Mouse (Mus musculus) megakaryocyte, embryonic 14.5 days (primary cell): ENCODE results near the gene 5730596B20Rik. TPM values are rescaled to one million over a fixed set of nuclear protein-coding genes. Genes with fewer than 3 reads are reported as not detected.

Experiments
- H3K27me3 ChIP-seq: replicated peaks from 2 replicates; pipeline ENCODE3; 2012; ENCODE audit warnings: inconsistent platforms
- H3K36me3 ChIP-seq: replicated peaks from 2 replicates; pipeline ENCODE3; 2012; ENCODE audit warnings: low read length, inconsistent platforms, mixed read lengths
- H3K4me1 ChIP-seq: 2 replicates; pipeline ENCODE4 v1.6.1; 2012; ENCODE audit warnings: inconsistent platforms
- H3K4me3 ChIP-seq: replicated peaks from 2 replicates; pipeline ENCODE3; 2012; ENCODE audit warnings: moderate library complexity, mild to moderate bottlenecking, inconsistent platforms
- H3K9me3 ChIP-seq: 2 replicates; pipeline ENCODE4 v1.6.1; 2012; ENCODE audit warnings: inconsistent platforms
- FLI1 ChIP-seq: IDR thresholded peaks from 2 replicates; pipeline ENCODE4 v1.6.1; 2012; ENCODE audit warnings: low read length, inconsistent platforms, mixed read lengths
- GATA1 ChIP-seq: IDR thresholded peaks from 3 replicates; pipeline ENCODE4 v1.6.1; 2012; ENCODE audit warnings: mixed read lengths, low read length, inconsistent platforms, borderline replicate concordance
- polyA plus RNA-seq: library from polyadenylated mRNA; stranded (reverse); fragments of >175 nt; gene quantifications from 2 replicates; pipeline ENCODE4 v1.2.3, GENCODE M21; 2012; ENCODE audit warnings: low replicate concordance; ENCODE audit not compliant: insufficient read depth

5730596B20Rik gene
- polyA plus RNA-seq = not detected in 2 replicates

GRCm38 (mm10) chr6:52177061-52177735 lies at the start of gene 5730596B20Rik:
5730596B20Rik (plus strand) TSS chr6:52177498.
- Histone ChIP-seq H3K4me1 (no peaks in the 10 kb centered on the region), H3K36me3 (no peaks in the 10 kb centered on the region), H3K4me3 (no peak within 1 kb of the TSS), H3K9me3 (peaks cover 28% of the 10 kb centered on the region), H3K27me3 (peaks cover 49% of the 10 kb centered on the region)
- TF ChIP-seq GATA1 (no peak), FLI1 (no peak)

DNA sequence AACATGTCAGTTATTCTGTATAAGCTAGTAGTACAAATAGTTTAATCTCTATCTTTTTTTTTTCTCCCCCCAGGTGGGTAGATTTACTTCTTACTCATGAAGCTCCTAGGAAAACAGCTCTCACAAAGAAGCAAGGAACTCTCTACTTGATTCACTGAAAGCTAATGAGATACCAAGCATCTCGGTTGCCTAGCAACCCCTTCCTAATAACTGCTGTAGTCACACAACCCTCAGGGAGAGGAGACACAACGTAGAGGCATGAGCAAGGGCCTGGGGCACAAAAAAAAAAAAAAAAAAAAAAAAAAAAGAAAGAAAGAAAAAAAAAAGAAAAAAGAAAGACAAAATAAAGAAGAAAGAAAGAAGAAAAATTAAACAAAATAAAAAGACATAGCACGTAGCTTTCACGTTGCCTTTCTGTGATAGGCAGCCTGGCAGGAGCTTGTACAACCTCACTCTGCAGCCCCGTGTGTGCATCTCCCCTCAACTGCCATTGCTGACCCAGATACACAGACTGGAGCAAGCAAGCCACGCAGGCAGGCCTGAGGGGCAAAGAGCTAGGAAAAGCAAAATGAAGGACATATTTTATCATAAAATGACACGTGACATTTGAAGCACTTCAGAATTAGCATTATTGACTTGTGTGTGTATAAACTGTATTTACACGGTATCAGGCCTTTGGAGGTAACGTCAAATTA lies 39.3 kb upstream of the 5730596B20Rik start:
- Histone ChIP-seq H3K36me3 (no peaks in the 10 kb centered on the region), H3K27me3 (peaks cover 11% of the 10 kb centered on the region), H3K4me1 (no peaks in the 10 kb centered on the region), H3K4me3 (no peak overlapping the region), H3K9me3 (no peaks in the 10 kb centered on the region)
- TF ChIP-seq FLI1 (no peak), GATA1 (no peak)

GRCm38 (mm10) chr6:52138576-52138975 lies 38.7 kb upstream of the 5730596B20Rik start:
- Histone ChIP-seq H3K36me3 (no peaks in the 10 kb centered on the region), H3K9me3 (no peaks in the 10 kb centered on the region), H3K4me1 (no peaks in the 10 kb centered on the region), H3K4me3 (no peak overlapping the region), H3K27me3 (peaks cover 10% of the 10 kb centered on the region)
- TF ChIP-seq FLI1 (no peak), GATA1 (no peak)

DNA sequence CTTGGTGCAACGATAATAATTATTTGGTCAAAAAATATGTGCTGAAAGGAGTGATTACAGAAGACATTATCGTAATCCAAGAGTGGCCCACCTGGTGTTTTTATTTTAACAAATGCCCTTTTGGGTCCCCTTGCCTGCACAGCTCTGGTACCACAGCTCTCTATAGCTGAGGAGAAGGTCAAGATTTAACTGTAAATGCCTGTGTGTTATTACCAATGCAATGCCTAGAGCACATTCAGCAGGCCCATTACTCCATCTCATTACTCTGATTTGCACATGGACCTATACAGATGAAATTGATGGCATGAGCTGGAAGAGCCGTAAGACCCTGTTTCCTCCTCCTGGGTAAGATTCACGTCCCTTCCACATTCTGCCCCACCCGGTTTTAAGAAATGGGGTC lies 38.2 kb upstream of the 5730596B20Rik start:
- no peaks in the 10 kb centered on the region for H3K9me3 ChIP-seq
- H3K4me3 ChIP-seq = no peak overlapping the region
- H3K27me3 ChIP-seq = peaks cover 11% of the 10 kb centered on the region
- no peaks in the 10 kb centered on the region for H3K4me1 ChIP-seq
- H3K36me3 ChIP-seq = no peaks in the 10 kb centered on the region
- TF ChIP-seq GATA1 (no peak), FLI1 (no peak)

DNA sequence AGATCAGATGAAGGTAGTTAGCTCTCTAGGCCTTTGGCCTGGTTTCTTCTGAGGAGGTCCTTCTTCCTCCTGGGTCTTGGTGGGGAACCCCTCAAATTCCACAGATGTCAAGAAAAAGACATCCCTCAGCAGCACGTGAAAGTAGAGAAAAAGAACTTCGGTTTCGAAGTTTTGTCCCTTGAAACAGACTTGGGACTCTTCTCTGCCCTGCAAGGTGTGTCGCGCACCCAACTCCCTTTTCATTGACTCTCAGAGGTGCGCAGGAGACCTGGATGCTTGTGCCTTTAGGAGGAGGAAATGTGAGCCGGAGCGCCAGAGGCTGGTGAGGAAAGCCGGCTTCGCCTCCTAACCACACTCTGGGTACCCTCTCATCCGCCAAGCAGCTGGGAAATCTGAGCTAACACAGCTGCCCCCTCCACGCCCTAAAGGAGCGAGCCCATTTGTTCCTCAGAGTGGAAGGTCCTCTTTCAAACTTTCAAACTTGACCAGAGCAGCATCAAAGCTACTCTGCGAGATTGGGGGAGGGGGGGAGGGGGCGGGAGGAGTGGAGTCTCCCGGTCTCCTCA lies 26.8 kb upstream of the 5730596B20Rik start:
- H3K9me3 ChIP-seq = peaks cover 7% of the 10 kb centered on the region; the same call in 1 of the 2 replicates
- no peak overlapping the region for H3K4me3 ChIP-seq
- H3K4me1 ChIP-seq = no peaks in the 10 kb centered on the region
- no peaks in the 10 kb centered on the region for H3K36me3 ChIP-seq
- H3K27me3 ChIP-seq = peaks cover 70% of the 10 kb centered on the region
- no peak for TF ChIP-seq FLI1
- no peak for TF ChIP-seq GATA1

- Histone ChIP-seq H3K27me3 (peaks cover 77% of the 10 kb centered on the region), H3K36me3 (no peaks in the 10 kb centered on the region), H3K9me3 (peaks cover 7% of the 10 kb centered on the region; the same call in 1 of the 2 replicates), H3K4me3 (no peak overlapping the region), H3K4me1 (peaks cover under 1% of the 10 kb centered on the region; the same call in 1 of the 2 replicates)
- no peak for TF ChIP-seq FLI1
- no peak for TF ChIP-seq GATA1
These were observed 25.7 kb upstream of the 5730596B20Rik start for GRCm38 (mm10) chr6:52151571-52151970.

GRCm38 (mm10) chr6:52152226-52153193 lies 24.8 kb upstream of the 5730596B20Rik start:
- Histone ChIP-seq H3K36me3 (no peaks in the 10 kb centered on the region), H3K27me3 (peaks cover 78% of the 10 kb centered on the region), H3K4me3 (no peak overlapping the region), H3K9me3 (peaks cover 7% of the 10 kb centered on the region; the same call in 1 of the 2 replicates), H3K4me1 (peaks cover 9% of the 10 kb centered on the region)
- TF ChIP-seq FLI1 = no peak
- TF ChIP-seq GATA1 = no peak

- Histone ChIP-seq H3K4me1 (peaks cover 16% of the 10 kb centered on the region), H3K36me3 (no peaks in the 10 kb centered on the region), H3K4me3 (no peak overlapping the region), H3K9me3 (peaks cover 7% of the 10 kb centered on the region; the same call in 1 of the 2 replicates), H3K27me3 (peaks cover 83% of the 10 kb centered on the region)
- no peak for TF ChIP-seq FLI1
- no peak for TF ChIP-seq GATA1
These were observed 24.0 kb upstream of the 5730596B20Rik start for GRCm38 (mm10) chr6:52153270-52153669.

DNA sequence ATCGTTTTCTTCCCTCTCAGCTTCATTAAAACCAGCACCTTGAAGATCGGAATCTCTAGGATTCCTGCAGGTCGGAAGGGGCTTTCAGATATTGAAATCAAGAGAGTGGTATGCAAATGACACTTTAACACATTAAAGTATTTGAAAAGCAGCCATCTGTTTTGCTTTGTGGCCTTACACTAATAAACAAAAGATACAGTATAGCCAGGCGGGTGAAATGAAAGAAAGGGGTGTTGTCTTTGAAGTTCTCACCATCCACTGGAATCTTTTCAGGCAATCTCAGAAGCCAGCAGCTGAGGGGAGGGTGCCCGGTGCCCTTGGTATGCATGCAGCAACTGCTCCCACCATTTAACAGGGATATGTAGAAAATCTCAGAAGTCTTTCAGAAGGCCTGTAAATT lies 23.3 kb upstream of the 5730596B20Rik start:
- peaks cover 23% of the 10 kb centered on the region for H3K4me1 ChIP-seq
- no peaks in the 10 kb centered on the region for H3K36me3 ChIP-seq
- peaks cover 90% of the 10 kb centered on the region for H3K27me3 ChIP-seq
- no peak for TF ChIP-seq FLI1
- H3K4me3 ChIP-seq = no peak overlapping the region
- H3K9me3 ChIP-seq = peaks cover 7% of the 10 kb centered on the region; the same call in 1 of the 2 replicates
